Mouse (Mus musculus): Measurements from ENCODE around the gene Anapc15. TPM values are rescaled to one million over a fixed set of nuclear protein-coding genes. Genes with fewer than 3 reads are reported as not detected.
A peak's percentile ranks its signal among the peaks of the same experiment; 100 is the strongest.

Anapc15 gene
- polyA plus RNA-seq, 1 experiment from 2014 or later, result 28.5 TPM

- Histone ChIP-seq H3K27ac (ENCODE audit: low read depth) (no peak overlapping the region), H3K4me2 (ENCODE audit: low read depth, low read length) (no peak overlapping the region), H3K4me1 (ENCODE audit: insufficient read depth) (peaks cover 22% of the 10 kb centered on the region), H3K4me3 (ENCODE audit: low read depth, low read length) (no peak overlapping the region), H3K9me3 (ENCODE audit: low read length) (no peaks in the 10 kb centered on the region), H3K27me3 (ENCODE audit: insufficient read depth, low read length) (no peaks in the 10 kb centered on the region), H3K36me3 (replicated peaks; ENCODE audit: insufficient read depth, low read length) (no peaks in the 10 kb centered on the region), H3K9ac (replicated peaks) (no peak overlapping the region)
- 84% methylated on average over 10 of the region's 10 CpGs for WGBS (ENCODE audit: insufficient replicate concordance)
- no peak for TF ChIP-seq CTCF (IDR thresholded peaks at IDR 0.05; ENCODE audit: low read depth)
- TF ChIP-seq EP300 (IDR thresholded peaks at IDR 0.05; ENCODE audit: low read depth), result no peak
- ATAC-seq (no peak), DNase-seq (no peak)
These were observed 38.5 kb downstream of the Anapc15 start for GRCm38 (mm10) chr7:101901969-101902368.

GRCm38 (mm10) chr7:101902846-101903245, 39.3 kb downstream of the Anapc15 start:
- Histone ChIP-seq H3K4me1 (ENCODE audit: insufficient read depth) (peaks cover 26% of the 10 kb centered on the region), H3K27me3 (ENCODE audit: insufficient read depth, low read length) (no peaks in the 10 kb centered on the region), H3K36me3 (replicated peaks; ENCODE audit: insufficient read depth, low read length) (no peaks in the 10 kb centered on the region), H3K27ac (ENCODE audit: low read depth) (no peak overlapping the region), H3K4me2 (ENCODE audit: low read depth, low read length) (no peak overlapping the region), H3K9me3 (ENCODE audit: low read length) (no peaks in the 10 kb centered on the region), H3K9ac (replicated peaks) (no peak overlapping the region), H3K4me3 (ENCODE audit: low read depth, low read length) (no peak overlapping the region)
- no peak for DNase-seq
- TF ChIP-seq CTCF (IDR thresholded peaks at IDR 0.05; ENCODE audit: low read depth) (peak; percentile 33; the same call in 1 of the 2 replicates), EP300 (IDR thresholded peaks at IDR 0.05; ENCODE audit: low read depth) (no peak)
- ATAC-seq, result no peak

DNA sequence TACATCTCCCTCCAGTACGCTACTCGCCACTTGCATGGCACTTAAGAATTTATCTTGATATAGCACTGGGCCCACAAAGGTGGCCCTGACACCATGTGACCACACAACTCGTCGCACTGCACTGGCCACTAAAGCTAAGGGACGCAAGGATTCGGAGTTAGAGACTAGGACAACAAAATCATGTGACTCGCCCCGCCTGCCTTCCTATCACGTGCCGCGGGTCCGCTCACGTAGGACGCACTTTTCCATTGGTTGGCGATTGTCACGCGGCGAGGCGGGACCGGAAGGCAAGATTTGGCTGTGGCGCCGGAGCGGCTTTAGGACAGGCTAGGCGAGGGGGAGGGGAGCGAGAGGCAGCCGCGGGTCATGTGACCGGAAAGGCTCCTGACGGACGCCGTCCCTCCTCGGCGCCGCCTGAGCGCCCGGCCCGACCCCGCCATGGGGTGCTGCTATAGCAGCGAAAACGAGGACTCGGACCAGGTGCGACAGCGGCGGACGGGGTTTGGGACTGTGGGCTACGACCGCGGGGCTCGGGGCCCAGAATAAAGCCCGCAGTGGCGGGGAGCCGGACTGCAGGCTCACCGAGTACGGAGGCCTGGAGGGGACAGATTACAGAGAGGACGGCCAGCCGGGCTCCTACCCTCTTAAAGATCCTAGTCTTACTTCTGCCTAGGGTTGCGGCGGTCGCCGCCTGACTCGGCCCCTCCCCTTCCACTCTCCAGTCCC, 42.2 kb downstream of the Anapc15 start, which contains the start of gene Lamtor1:
Lamtor1 (plus strand) TSS at position 344 of the 726 bp plus-strand sequence.
- Histone ChIP-seq H3K4me3 (ENCODE audit: low read depth, low read length) (peak within 1 kb of the TSS; percentile 79), H3K36me3 (replicated peaks; ENCODE audit: insufficient read depth, low read length) (peaks cover 10% of the 10 kb centered on the region), H3K9ac (replicated peaks) (peak within 1 kb of the TSS; percentile 86), H3K27ac (ENCODE audit: low read depth) (peak within 1 kb of the TSS; percentile 98), H3K27me3 (ENCODE audit: insufficient read depth, low read length) (no peaks in the 10 kb centered on the region), H3K4me1 (ENCODE audit: insufficient read depth) (peaks cover 33% of the 10 kb centered on the region), H3K4me2 (ENCODE audit: low read depth, low read length) (peak within 1 kb of the TSS; percentile 77), H3K9me3 (ENCODE audit: low read length) (no peaks in the 10 kb centered on the region)
- DNase-seq (peak; percentile 99), ATAC-seq (peak; percentile 98)
- under 1% methylated on average over 57 of the region's 61 CpGs for WGBS (ENCODE audit: insufficient replicate concordance)
- TF ChIP-seq EP300 (IDR thresholded peaks at IDR 0.05; ENCODE audit: low read depth) (peak; percentile 59; the same call in 1 of the 2 replicates), CTCF (IDR thresholded peaks at IDR 0.05; ENCODE audit: low read depth) (no peak)

DNA sequence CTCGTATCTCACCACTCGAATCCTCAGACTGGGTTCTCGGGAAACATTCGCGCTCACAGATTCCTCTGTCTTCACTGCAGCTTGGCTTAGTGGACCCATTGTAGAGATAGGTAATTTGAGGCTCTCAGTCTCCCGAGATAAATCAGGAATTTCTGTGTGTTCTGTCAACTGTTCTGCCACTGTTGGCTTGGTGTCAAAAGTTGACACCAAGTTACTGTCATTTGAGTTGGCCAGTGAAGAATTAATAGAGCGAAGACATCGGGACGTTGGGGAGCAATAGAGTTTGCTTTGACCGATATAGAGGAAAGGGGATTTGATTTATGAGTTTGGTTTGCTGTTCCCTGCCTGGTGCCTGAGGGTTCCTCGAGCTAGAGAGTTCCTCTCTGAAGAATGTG, 42.8 kb downstream of the Anapc15 start, which contains the start of gene Tomt:
Tomt (minus strand) TSS at position 73 of the 395 bp plus-strand sequence.
- Histone ChIP-seq H3K27ac (ENCODE audit: low read depth) (peak within 1 kb of the TSS; percentile 98), H3K9ac (replicated peaks) (peak within 1 kb of the TSS; percentile 86), H3K9me3 (ENCODE audit: low read length) (no peaks in the 10 kb centered on the region), H3K36me3 (replicated peaks; ENCODE audit: insufficient read depth, low read length) (peaks cover 10% of the 10 kb centered on the region), H3K4me2 (ENCODE audit: low read depth, low read length) (peak within 1 kb of the TSS; percentile 77), H3K4me3 (ENCODE audit: low read depth, low read length) (peak within 1 kb of the TSS; percentile 79), H3K4me1 (ENCODE audit: insufficient read depth) (peaks cover 33% of the 10 kb centered on the region), H3K27me3 (ENCODE audit: insufficient read depth, low read length) (no peaks in the 10 kb centered on the region)
- TF ChIP-seq EP300 (IDR thresholded peaks at IDR 0.05; ENCODE audit: low read depth), result no peak
- no peak for TF ChIP-seq CTCF (IDR thresholded peaks at IDR 0.05; ENCODE audit: low read depth)
- WGBS (ENCODE audit: insufficient replicate concordance), result 4% methylated on average over 11 of the region's 11 CpGs
- no peak for DNase-seq
- no peak for ATAC-seq

DNA sequence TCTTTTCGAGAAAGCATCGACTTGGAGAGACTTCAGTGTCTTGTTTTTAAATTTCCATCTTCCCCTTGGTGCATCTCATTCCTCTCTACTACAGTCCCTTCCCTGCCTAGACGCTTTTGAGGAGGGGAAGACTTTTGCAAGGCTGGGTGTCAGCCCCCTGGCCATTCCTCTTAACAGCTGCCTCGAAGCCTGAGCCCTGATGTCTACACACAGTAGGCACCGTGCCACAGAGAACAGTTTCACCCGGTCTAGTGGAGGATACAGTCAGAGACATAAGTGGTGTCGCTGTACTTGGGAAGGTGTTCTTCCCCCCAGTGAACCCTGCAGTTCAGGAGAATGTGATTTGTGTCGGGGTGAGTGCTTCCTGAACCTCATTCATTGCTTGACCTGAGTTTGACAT, 43.2 kb downstream of the Anapc15 start:
- Histone ChIP-seq H3K27me3 (ENCODE audit: insufficient read depth, low read length) (no peaks in the 10 kb centered on the region), H3K4me2 (ENCODE audit: low read depth, low read length) (peak overlapping the region; percentile 77), H3K9ac (replicated peaks) (peak overlapping the region; percentile 86), H3K36me3 (replicated peaks; ENCODE audit: insufficient read depth, low read length) (peaks cover 10% of the 10 kb centered on the region), H3K9me3 (ENCODE audit: low read length) (no peaks in the 10 kb centered on the region), H3K4me3 (ENCODE audit: low read depth, low read length) (peak overlapping the region; percentile 79), H3K4me1 (ENCODE audit: insufficient read depth) (peaks cover 33% of the 10 kb centered on the region), H3K27ac (ENCODE audit: low read depth) (peak overlapping the region; percentile 98)
- TF ChIP-seq CTCF (IDR thresholded peaks at IDR 0.05; ENCODE audit: low read depth) (no peak), EP300 (IDR thresholded peaks at IDR 0.05; ENCODE audit: low read depth) (no peak)
- 20% methylated on average over 8 of the region's 8 CpGs for WGBS (ENCODE audit: insufficient replicate concordance)
- DNase-seq (no peak), ATAC-seq (no peak)

- peak; percentile 22; the same call in 1 of the 2 replicates for TF ChIP-seq CTCF (IDR thresholded peaks at IDR 0.05; ENCODE audit: low read depth)
- TF ChIP-seq EP300 (IDR thresholded peaks at IDR 0.05; ENCODE audit: low read depth), result no peak
- H3K27me3 ChIP-seq (ENCODE audit: insufficient read depth, low read length), result no peaks in the 10 kb centered on the region
- no peaks in the 10 kb centered on the region for H3K9me3 ChIP-seq (ENCODE audit: low read length)
- 38% methylated on average over 4 of the region's 4 CpGs for WGBS (ENCODE audit: insufficient replicate concordance)
- H3K36me3 ChIP-seq (replicated peaks; ENCODE audit: insufficient read depth, low read length), result peaks cover 27% of the 10 kb centered on the region
- H3K27ac ChIP-seq (ENCODE audit: low read depth), result peak overlapping the region; percentile 63
- H3K4me2 ChIP-seq (ENCODE audit: low read depth, low read length), result peak overlapping the region; percentile 77
- DNase-seq (no peak), ATAC-seq (no peak)
- peaks cover 33% of the 10 kb centered on the region for H3K4me1 ChIP-seq (ENCODE audit: insufficient read depth)
- H3K4me3 ChIP-seq (ENCODE audit: low read depth, low read length), result no peak overlapping the region
- peak overlapping the region; percentile 38; the same call in 1 of the 2 replicates for H3K9ac ChIP-seq (replicated peaks)
These were observed 44.9 kb downstream of the Anapc15 start for GRCm38 (mm10) chr7:101908367-101908766.

Measured in liver, postnatal 0 days (tissue).